Mouse (Mus musculus) testis, adult 2 months (tissue): ENCODE data around the gene Sumo3.

ENCODE experiments used
- CTCF ChIP-seq: fragments of 200-500 bp; IDR thresholded peaks from 2 replicates; pipeline ENCODE4 v1.5.1; 2012; ENCODE audit warnings: low read depth, mild to moderate bottlenecking, inconsistent platforms, low read length, moderate library complexity; ENCODE audit not compliant: control insufficient read depth, insufficient read depth, insufficient replicate concordance
- POLR2A ChIP-seq: fragments of 200-500 bp; IDR thresholded peaks from 2 replicates; pipeline ENCODE4 v1.6.1; 2012; ENCODE audit warnings: low read depth, mild to moderate bottlenecking, inconsistent platforms, low read length, moderate library complexity; ENCODE audit not compliant: control insufficient read depth

DNA sequence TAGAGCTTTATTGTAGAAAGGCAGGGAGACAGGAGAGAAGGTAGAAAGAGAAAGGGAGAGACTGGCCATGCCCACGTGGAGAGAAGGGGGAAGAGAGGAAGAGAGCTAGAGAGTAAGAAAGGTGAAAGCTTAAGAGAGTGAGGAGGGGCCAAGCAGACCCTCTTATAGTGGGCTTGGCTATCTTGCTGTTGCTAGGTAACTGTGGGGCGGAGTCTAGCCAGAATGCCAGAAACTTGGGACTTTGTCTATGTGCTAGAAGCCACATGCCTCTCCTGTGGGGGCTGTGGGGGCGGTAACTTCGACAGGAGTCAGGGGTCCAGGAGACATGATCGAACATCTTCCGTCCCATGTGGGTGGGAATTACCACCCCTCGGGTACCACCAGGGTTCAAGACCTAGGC, 36.4 kb upstream of the Sumo3 start:
- no peak for TF ChIP-seq POLR2A
- no peak for TF ChIP-seq CTCF
